Mouse (Mus musculus): ENCODE results near the gene Pde5a.

- TF ChIP-seq MAFK (IDR thresholded peaks at IDR 0.05; ENCODE audit: insufficient read depth, low read depth, low read length) = no peak
- no peak for TF ChIP-seq ZNF384 (IDR thresholded peaks at IDR 0.05; ENCODE audit: low read depth, low read length)
- TF ChIP-seq HCFC1 (IDR thresholded peaks at IDR 0.05; ENCODE audit: borderline replicate concordance, insufficient read depth, low read length) = no peak
- TF ChIP-seq ZC3H11A (IDR thresholded peaks at IDR 0.05; ENCODE audit: borderline replicate concordance, low read depth, low read length) = no peak
Observed at GRCm38 (mm10) chr3:122895189-122895731, 166.5 kb downstream of the Pde5a start.

Data from ES-E14 (cell line).